Mouse (Mus musculus): Measurements from ENCODE around the gene Olfr459. TPM values are rescaled to one million over a fixed set of nuclear protein-coding genes. Genes with fewer than 3 reads are reported as not detected.

Olfr459 gene
- not detected for total RNA-seq (2021)
- polyA plus RNA-seq (2012; rRNA removed) = not detected in 2 replicates
- long read RNA-seq = 0 reads

GRCm38 (mm10) chr6:41775077-41775476 lies at the start of gene Olfr459:
Olfr459 (minus strand) TSS chr6:41775177.
- H3K4me1 ChIP-seq (ENCODE audit: control insufficient read depth, insufficient read depth, low read length) = no peaks in the 10 kb centered on the region
- TF ChIP-seq EP300 (IDR thresholded peaks at IDR 0.05; ENCODE audit: insufficient read depth, low read depth, low read length) (no peak), CTCF (IDR thresholded peaks at IDR 0.05) (no peak), POLR2A (IDR thresholded peaks at IDR 0.05; ENCODE audit: insufficient read depth, low read depth, low read length) (no peak)
- H3K79me2 ChIP-seq (replicated peaks; ENCODE audit: control insufficient read depth, insufficient read depth, low read length) = no peaks in the 10 kb centered on the region
- no peak within 1 kb of the TSS for H3K4me3 ChIP-seq
- H3K36me3 ChIP-seq (ENCODE audit: control insufficient read depth, insufficient read depth, low read length) = no peaks in the 10 kb centered on the region
- no peak for DNase-seq
- no peaks in the 10 kb centered on the region for H3K27me3 ChIP-seq (ENCODE audit: control insufficient read depth, insufficient read depth, low read length)
- no peak within 1 kb of the TSS for H3K27ac ChIP-seq
- no peak within 1 kb of the TSS for H3K9ac ChIP-seq (ENCODE audit: low read depth, low read length)
- WGBS = 73% methylated on average over 7 of the region's 7 CpGs
- intact Hi-C loops (cut with DNase I) = no loop called here

- Histone ChIP-seq H3K27me3 (ENCODE audit: control insufficient read depth, insufficient read depth, low read length) (no peaks in the 10 kb centered on the region), H3K27ac (no peak overlapping the region), H3K9ac (ENCODE audit: low read depth, low read length) (no peak overlapping the region), H3K79me2 (replicated peaks; ENCODE audit: control insufficient read depth, insufficient read depth, low read length) (no peaks in the 10 kb centered on the region), H3K36me3 (ENCODE audit: control insufficient read depth, insufficient read depth, low read length) (no peaks in the 10 kb centered on the region), H3K4me1 (ENCODE audit: control insufficient read depth, insufficient read depth, low read length) (no peaks in the 10 kb centered on the region), H3K4me3 (no peak overlapping the region)
- intact Hi-C loops (cut with DNase I) = no loop called here
- no peak for DNase-seq
- TF ChIP-seq POLR2A (IDR thresholded peaks at IDR 0.05; ENCODE audit: insufficient read depth, low read depth, low read length) (no peak), CTCF (IDR thresholded peaks at IDR 0.05) (no peak), EP300 (IDR thresholded peaks at IDR 0.05; ENCODE audit: insufficient read depth, low read depth, low read length) (no peak)
These were observed 49.1 kb upstream of the Olfr459 start for GRCm38 (mm10) chr6:41824086-41824485.

- TF ChIP-seq CTCF (IDR thresholded peaks at IDR 0.05) (no peak), POLR2A (IDR thresholded peaks at IDR 0.05; ENCODE audit: insufficient read depth, low read depth, low read length) (no peak), EP300 (IDR thresholded peaks at IDR 0.05; ENCODE audit: insufficient read depth, low read depth, low read length) (no peak)
- intact Hi-C loops (cut with DNase I) = no loop called here
- Histone ChIP-seq H3K9ac (ENCODE audit: low read depth, low read length) (no peak overlapping the region), H3K79me2 (replicated peaks; ENCODE audit: control insufficient read depth, insufficient read depth, low read length) (no peaks in the 10 kb centered on the region), H3K27ac (no peak overlapping the region), H3K4me1 (ENCODE audit: control insufficient read depth, insufficient read depth, low read length) (no peaks in the 10 kb centered on the region), H3K27me3 (ENCODE audit: control insufficient read depth, insufficient read depth, low read length) (no peaks in the 10 kb centered on the region), H3K4me3 (no peak overlapping the region), H3K36me3 (ENCODE audit: control insufficient read depth, insufficient read depth, low read length) (no peaks in the 10 kb centered on the region)
- WGBS = 69% methylated on average over 2 of the region's 2 CpGs
- DNase-seq = no peak
These were observed 11.7 kb upstream of the Olfr459 start for GRCm38 (mm10) chr6:41786700-41787099.

GRCm38 (mm10) chr6:41775721-41776120 lies 744 bp upstream of the Olfr459 start:
- WGBS = 60% methylated on average over 6 of the region's 6 CpGs
- H3K4me1 ChIP-seq (ENCODE audit: control insufficient read depth, insufficient read depth, low read length) = no peaks in the 10 kb centered on the region
- TF ChIP-seq CTCF (IDR thresholded peaks at IDR 0.05) = no peak
- TF ChIP-seq POLR2A (IDR thresholded peaks at IDR 0.05; ENCODE audit: insufficient read depth, low read depth, low read length) = no peak
- TF ChIP-seq EP300 (IDR thresholded peaks at IDR 0.05; ENCODE audit: insufficient read depth, low read depth, low read length) = no peak
- intact Hi-C loops (cut with DNase I) = no loop called here
- no peak overlapping the region for H3K27ac ChIP-seq
- no peak for DNase-seq
- H3K79me2 ChIP-seq (replicated peaks; ENCODE audit: control insufficient read depth, insufficient read depth, low read length) = no peaks in the 10 kb centered on the region
- no peak overlapping the region for H3K4me3 ChIP-seq
- H3K36me3 ChIP-seq (ENCODE audit: control insufficient read depth, insufficient read depth, low read length) = no peaks in the 10 kb centered on the region
- no peaks in the 10 kb centered on the region for H3K27me3 ChIP-seq (ENCODE audit: control insufficient read depth, insufficient read depth, low read length)
- no peak overlapping the region for H3K9ac ChIP-seq (ENCODE audit: low read depth, low read length)

- no peaks in the 10 kb centered on the region for H3K36me3 ChIP-seq (ENCODE audit: control insufficient read depth, insufficient read depth, low read length)
- WGBS = 72% methylated on average over 1 of the region's 1 CpGs
- H3K9ac ChIP-seq (ENCODE audit: low read depth, low read length) = no peak overlapping the region
- no peak for DNase-seq
- H3K4me1 ChIP-seq (ENCODE audit: control insufficient read depth, insufficient read depth, low read length) = no peaks in the 10 kb centered on the region
- H3K79me2 ChIP-seq (replicated peaks; ENCODE audit: control insufficient read depth, insufficient read depth, low read length) = no peaks in the 10 kb centered on the region
- H3K27ac ChIP-seq = no peak overlapping the region
- TF ChIP-seq POLR2A (IDR thresholded peaks at IDR 0.05; ENCODE audit: insufficient read depth, low read depth, low read length) (no peak), EP300 (IDR thresholded peaks at IDR 0.05; ENCODE audit: insufficient read depth, low read depth, low read length) (no peak), CTCF (IDR thresholded peaks at IDR 0.05) (no peak)
- no peak overlapping the region for H3K4me3 ChIP-seq
- no peaks in the 10 kb centered on the region for H3K27me3 ChIP-seq (ENCODE audit: control insufficient read depth, insufficient read depth, low read length)
- intact Hi-C loops (cut with DNase I) = loop anchor here (10.0 kb wide), 2 partner anchors 495 to 555 kb away; partner anchors contain the start of genes Casp2, Fam131b and Tmem139
These were observed 5.1 kb downstream of the Olfr459 start for GRCm38 (mm10) chr6:41769872-41770271.

GRCm38 (mm10) chr6:41764306-41764705 lies 10.7 kb downstream of the Olfr459 start:
- TF ChIP-seq CTCF (IDR thresholded peaks at IDR 0.05) (no peak), POLR2A (IDR thresholded peaks at IDR 0.05; ENCODE audit: insufficient read depth, low read depth, low read length) (no peak), EP300 (IDR thresholded peaks at IDR 0.05; ENCODE audit: insufficient read depth, low read depth, low read length) (no peak)
- Histone ChIP-seq H3K27ac (no peak overlapping the region), H3K4me3 (no peak overlapping the region), H3K36me3 (ENCODE audit: control insufficient read depth, insufficient read depth, low read length) (no peaks in the 10 kb centered on the region), H3K9ac (ENCODE audit: low read depth, low read length) (no peak overlapping the region), H3K27me3 (ENCODE audit: control insufficient read depth, insufficient read depth, low read length) (no peaks in the 10 kb centered on the region), H3K4me1 (ENCODE audit: control insufficient read depth, insufficient read depth, low read length) (no peaks in the 10 kb centered on the region), H3K79me2 (replicated peaks; ENCODE audit: control insufficient read depth, insufficient read depth, low read length) (no peaks in the 10 kb centered on the region)
- intact Hi-C loops (cut with DNase I) = loop anchor here (10.0 kb wide), 2 partner anchors 500 to 560 kb away; partner anchors contain the start of genes Casp2, Fam131b and Tmem139
- DNase-seq = no peak
- 75% methylated on average over 5 of the region's 5 CpGs for WGBS
